Mouse (Mus musculus) forelimb bud, embryonic 11.5 days (tissue): ENCODE measurements around the gene Pmel.
A peak's percentile ranks its signal among the peaks of the same experiment; 100 is the strongest.

Experiments used
- DNase-seq: peaks from one replicate; pipeline ENCODE4 v3.0.0-alpha.2; 2012; ENCODE audit warnings: low read depth, low spot score

The Pmel gene

GRCm38 (mm10) chr10:128748252-128748864 lies 44.4 kb downstream of the Pmel start:
- DNase-seq = peak; percentile 93
